Mouse (Mus musculus) neural tube, embryonic 15.5 days (tissue): ENCODE data around the gene Slc48a1. TPM values are rescaled to one million over a fixed set of nuclear protein-coding genes. Genes with fewer than 3 reads are reported as not detected.
A peak's percentile ranks its signal among the peaks of the same experiment; 100 is the strongest.

ENCODE experiments used
- ATAC-seq: fragments of 200-750 bp; cut with Nextera tagmentation; 2 replicates; pipeline ENCODE4 v1.8.0; 2017; ENCODE audit warnings: mild to moderate bottlenecking, moderate TSS enrichment, moderate library complexity; ENCODE audit not compliant: low FRiP score
- H3K27ac ChIP-seq: fragments of 300-500 bp; sonication (generic); replicated peaks from 2 replicates; pipeline ENCODE4 v1.5.1; 2015; ENCODE audit warnings: mild to moderate bottlenecking, inconsistent platforms
- H3K27me3 ChIP-seq: fragments of 300-500 bp; sonication (generic); replicated peaks from 2 replicates; pipeline ENCODE4 v1.6.1; 2015; ENCODE audit warnings: inconsistent platforms
- H3K36me3 ChIP-seq: fragments of 300-500 bp; sonication (generic); 2 replicates; pipeline ENCODE4 v1.6.1; 2015; ENCODE audit warnings: inconsistent platforms
- H3K4me1 ChIP-seq: fragments of 300-500 bp; sonication (generic); 2 replicates; pipeline ENCODE4 v1.6.1; 2015; ENCODE audit warnings: inconsistent platforms
- H3K4me2 ChIP-seq: fragments of 300-500 bp; sonication (generic); 2 replicates; pipeline ENCODE4 v1.6.1; 2015; ENCODE audit warnings: inconsistent platforms, mild to moderate bottlenecking, moderate library complexity
- H3K4me3 ChIP-seq: fragments of 300-500 bp; sonication (generic); replicated peaks from 2 replicates; pipeline ENCODE4 v1.5.1; 2015; ENCODE audit warnings: mild to moderate bottlenecking, inconsistent platforms
- H3K9ac ChIP-seq: fragments of 300-500 bp; sonication (generic); replicated peaks from 2 replicates; pipeline ENCODE4 v1.6.1; 2015; ENCODE audit warnings: mild to moderate bottlenecking, inconsistent platforms
- H3K9me3 ChIP-seq: fragments of 300-500 bp; sonication (generic); replicated peaks from 2 replicates; pipeline ENCODE4 v1.6.1; 2016; ENCODE audit warnings: inconsistent platforms
- WGBS: fragments of 180-500 bp; shearing (Covaris S2); methylation state at CpG from one replicate; pipeline ENCODE4 v1.1.7; 2015; ENCODE audit warnings: mixed read lengths; 5-methylcytosine and 5-hydroxymethylcytosine counted together
- polyA plus RNA-seq: library from polyadenylated mRNA; unstranded; fragments of >200 nt; fragmentation: Nextera tagmentation; extraction: Ambion mirVana; gene quantifications from 2 replicates; pipeline ENCODE4 v1.2.1, GENCODE M21; 2015

Gene Slc48a1
- polyA plus RNA-seq, 1 experiment from 2014 or later: 101 TPM

DNA sequence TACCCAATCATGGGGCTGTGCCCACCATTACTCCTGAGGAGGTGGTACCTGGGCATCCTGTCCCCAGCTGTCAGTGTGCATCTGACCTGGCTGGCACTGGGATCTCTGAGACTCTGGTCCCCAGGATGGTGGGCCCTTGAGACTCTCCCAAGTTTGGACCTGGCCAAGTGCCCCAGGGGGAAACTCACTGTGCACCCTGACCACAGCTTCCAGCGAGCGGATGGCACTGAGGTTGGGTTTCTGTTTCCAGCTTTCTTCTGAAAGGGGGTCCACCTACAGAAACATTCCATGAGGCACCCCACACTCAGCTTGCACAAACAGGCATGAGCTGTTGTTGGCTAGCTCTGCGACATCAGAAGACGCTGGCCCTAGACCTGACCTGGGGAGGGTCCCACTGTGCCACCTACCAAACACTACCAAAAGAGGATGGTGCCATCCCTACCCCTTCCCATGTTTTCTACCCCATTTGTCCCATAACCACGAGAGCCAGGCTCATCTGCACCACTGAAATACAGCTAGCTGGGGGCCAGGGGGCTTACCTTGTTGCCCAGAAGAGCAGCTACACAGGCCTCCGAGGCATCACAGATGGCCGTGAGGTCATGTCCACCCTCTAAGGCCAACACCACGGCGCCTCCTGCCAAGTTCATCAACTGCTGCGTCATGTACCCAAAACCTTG lies 17.4 kb downstream of the Slc48a1 start:
- H3K4me1 ChIP-seq: peaks cover 16% of the 10 kb centered on the region
- no peak overlapping the region for H3K4me3 ChIP-seq
- H3K4me2 ChIP-seq: no peak overlapping the region
- no peaks in the 10 kb centered on the region for H3K9me3 ChIP-seq
- H3K9ac ChIP-seq: no peak overlapping the region
- no peak overlapping the region for H3K27ac ChIP-seq
- peaks cover 75% of the 10 kb centered on the region for H3K36me3 ChIP-seq
- H3K27me3 ChIP-seq: no peaks in the 10 kb centered on the region
- WGBS: 96% methylated on average over 10 of the region's 10 CpGs
- ATAC-seq: no peak

DNA sequence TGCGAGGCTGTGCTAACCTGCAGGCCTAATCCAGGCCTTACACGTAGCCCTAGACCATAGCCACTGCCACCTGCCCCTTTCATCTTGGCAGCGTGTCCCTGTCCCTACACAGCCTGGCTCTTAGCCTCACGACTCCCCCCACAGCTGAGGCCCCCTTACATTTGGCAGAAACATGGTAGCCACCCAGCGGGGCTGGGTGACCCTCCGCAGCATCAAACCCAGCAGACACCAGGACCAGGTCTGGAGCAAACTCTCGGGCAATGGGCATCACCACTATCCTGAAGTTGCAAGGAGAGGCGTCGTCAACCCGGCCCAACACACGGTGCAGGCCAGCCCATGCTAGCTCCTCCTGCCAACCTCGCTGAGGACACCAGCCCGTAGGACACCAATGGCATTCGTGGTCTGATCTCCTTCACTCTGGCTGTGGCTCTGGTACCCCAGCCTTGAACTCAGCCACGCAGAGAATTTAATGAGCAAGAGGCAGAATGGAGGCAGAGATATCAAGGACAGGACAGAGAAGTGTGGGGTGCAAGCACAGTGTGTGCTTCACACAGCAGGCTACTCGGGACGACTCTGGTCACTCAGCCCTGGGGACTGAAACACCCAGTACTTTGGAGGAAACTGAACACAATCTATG lies 18.5 kb downstream of the Slc48a1 start:
- 94% methylated on average over 17 of the region's 17 CpGs for WGBS

DNA sequence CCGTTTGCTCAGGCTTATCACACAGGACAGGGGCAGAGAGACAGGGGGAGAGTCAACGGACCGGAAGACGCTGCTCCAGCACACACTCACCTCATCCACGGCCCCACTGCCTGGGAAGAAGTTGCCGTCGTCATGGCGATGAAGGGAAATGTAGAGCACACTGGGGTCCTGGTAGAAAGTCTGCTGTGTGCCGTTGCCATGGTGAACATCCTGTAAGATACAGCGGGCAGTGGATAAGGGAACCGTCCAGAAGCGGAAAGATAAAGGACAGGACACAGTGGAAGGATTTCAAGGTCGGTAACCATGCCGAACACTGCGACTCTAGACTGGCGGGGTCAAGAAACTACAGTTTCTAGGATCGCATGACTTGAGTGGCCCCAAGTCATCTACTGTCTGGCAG lies 19.8 kb downstream of the Slc48a1 start:
- Histone ChIP-seq H3K9ac (no peak overlapping the region), H3K27me3 (no peaks in the 10 kb centered on the region), H3K27ac (peak overlapping the region; percentile 46), H3K9me3 (no peaks in the 10 kb centered on the region), H3K4me3 (no peak overlapping the region), H3K4me1 (peaks cover 29% of the 10 kb centered on the region), H3K36me3 (peaks cover 61% of the 10 kb centered on the region), H3K4me2 (peak overlapping the region; percentile 9)
- peak; percentile 48; the same call in 1 of the 2 replicates for ATAC-seq
- 18% methylated on average over 17 of the region's 17 CpGs for WGBS

More for the DNA sequence above, 18.5 kb downstream of the Slc48a1 start:
- Histone ChIP-seq H3K27ac (no peak overlapping the region), H3K9me3 (no peaks in the 10 kb centered on the region), H3K4me1 (peaks cover 17% of the 10 kb centered on the region), H3K36me3 (peaks cover 69% of the 10 kb centered on the region), H3K4me2 (no peak overlapping the region), H3K4me3 (no peak overlapping the region), H3K27me3 (no peaks in the 10 kb centered on the region), H3K9ac (no peak overlapping the region)
- ATAC-seq: no peak

DNA sequence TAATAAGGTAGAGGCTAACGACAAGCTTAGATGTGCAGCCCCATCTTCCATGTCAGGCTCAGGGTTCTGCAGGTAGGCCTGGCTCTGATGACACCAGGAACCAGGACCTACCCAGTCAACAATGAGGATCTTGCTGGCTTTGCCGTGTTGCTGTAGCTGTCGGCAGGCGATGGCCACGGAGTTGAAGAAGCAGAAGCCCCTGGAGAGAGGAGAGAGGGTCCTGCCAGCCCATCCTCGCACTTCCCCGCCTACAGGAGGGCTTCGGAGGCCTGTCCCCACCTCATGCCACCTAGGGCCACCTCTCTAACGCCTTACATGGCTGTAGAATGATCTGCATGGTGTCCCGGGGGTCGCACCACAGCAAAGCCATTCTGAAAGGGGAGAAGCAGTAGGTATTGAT lies 21.1 kb downstream of the Slc48a1 start:
- Histone ChIP-seq H3K27me3 (no peaks in the 10 kb centered on the region), H3K4me3 (no peak overlapping the region), H3K4me2 (no peak overlapping the region), H3K9me3 (no peaks in the 10 kb centered on the region), H3K36me3 (peaks cover 48% of the 10 kb centered on the region), H3K9ac (no peak overlapping the region), H3K4me1 (peaks cover 29% of the 10 kb centered on the region), H3K27ac (no peak overlapping the region)
- 93% methylated on average over 11 of the region's 11 CpGs for WGBS
- no peak for ATAC-seq

DNA sequence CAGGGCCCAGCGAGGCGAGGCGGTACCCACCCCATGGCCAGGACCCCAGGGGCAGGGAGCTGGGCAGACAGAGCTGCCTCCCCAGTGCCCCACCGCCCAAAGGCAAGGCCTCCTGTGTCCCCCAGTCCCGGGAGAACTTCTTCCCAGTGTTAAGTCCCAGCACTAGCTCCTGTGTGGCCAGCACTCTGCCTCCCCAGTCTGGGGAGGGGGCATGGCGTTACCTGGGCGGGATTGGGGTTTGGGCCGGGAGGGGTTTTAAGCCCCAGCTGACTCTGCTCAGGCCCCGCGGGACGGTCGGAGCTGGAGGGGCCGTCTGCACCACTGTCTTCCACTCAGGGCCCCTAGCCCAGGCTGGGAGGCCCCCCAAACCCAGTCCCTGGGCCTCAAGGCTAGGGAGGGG lies 22.5 kb downstream of the Slc48a1 start:
- H3K4me2 ChIP-seq: no peak overlapping the region
- no peak overlapping the region for H3K9ac ChIP-seq
- ATAC-seq: no peak
- no peaks in the 10 kb centered on the region for H3K27me3 ChIP-seq
- no peaks in the 10 kb centered on the region for H3K9me3 ChIP-seq
- H3K27ac ChIP-seq: no peak overlapping the region
- 91% methylated on average over 13 of the region's 13 CpGs for WGBS
- peaks cover 41% of the 10 kb centered on the region for H3K36me3 ChIP-seq
- no peak overlapping the region for H3K4me3 ChIP-seq
- H3K4me1 ChIP-seq: peaks cover 29% of the 10 kb centered on the region

DNA sequence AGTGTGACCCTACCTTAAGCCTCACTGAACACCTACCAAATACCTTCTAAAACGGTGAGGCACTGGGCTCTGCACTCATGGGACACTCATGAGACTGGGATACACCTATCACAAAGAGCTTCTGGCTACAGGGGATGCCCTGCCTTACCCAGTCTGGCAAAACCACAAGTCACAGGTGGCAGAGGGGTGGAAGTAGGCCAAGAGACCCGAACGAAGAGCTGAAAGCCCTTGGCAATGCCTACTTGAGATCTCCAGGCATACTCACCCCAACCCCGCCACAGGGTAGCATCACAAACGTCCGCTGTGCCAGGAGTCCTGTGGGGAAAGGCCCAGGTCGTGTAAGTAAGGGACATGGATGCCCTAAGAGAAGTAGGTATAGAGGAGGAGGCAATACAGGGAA lies 23.5 kb downstream of the Slc48a1 start:
- Histone ChIP-seq H3K4me2 (peak overlapping the region; percentile 46), H3K9me3 (no peaks in the 10 kb centered on the region), H3K4me3 (no peak overlapping the region), H3K9ac (no peak overlapping the region), H3K4me1 (peaks cover 29% of the 10 kb centered on the region), H3K27me3 (no peaks in the 10 kb centered on the region), H3K36me3 (peaks cover 40% of the 10 kb centered on the region), H3K27ac (no peak overlapping the region)
- no peak for ATAC-seq
- 85% methylated on average over 7 of the region's 7 CpGs for WGBS

DNA sequence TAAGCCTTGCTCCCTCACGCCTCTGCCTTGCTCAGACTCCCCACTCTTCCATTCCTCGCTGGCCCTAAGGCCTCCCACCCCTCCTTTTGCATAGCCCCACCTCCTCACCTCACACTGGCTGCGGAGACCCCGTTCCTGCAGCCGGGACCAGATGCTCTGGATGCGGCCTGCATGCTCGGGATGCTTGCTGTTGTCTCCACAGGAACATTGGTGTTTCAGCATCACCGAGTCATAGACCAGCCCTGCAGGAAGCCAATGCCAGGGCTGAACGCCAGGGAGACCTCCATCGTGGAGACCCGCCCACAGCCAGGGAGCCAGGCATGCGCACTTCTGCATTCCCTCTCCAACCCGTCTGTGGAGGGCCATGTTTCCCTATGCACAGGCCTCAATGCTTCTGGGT lies 24.3 kb downstream of the Slc48a1 start:
- WGBS: 14% methylated on average over 13 of the region's 13 CpGs
- ATAC-seq: peak; percentile 71
- H3K27ac ChIP-seq: peak overlapping the region; percentile 65; the same call in 1 of the 2 replicates
- H3K36me3 ChIP-seq: peaks cover 40% of the 10 kb centered on the region
- no peaks in the 10 kb centered on the region for H3K9me3 ChIP-seq
- H3K9ac ChIP-seq: 0 out of 2 replicates have a peak overlapping the region, but pooled peaks have one; percentile 7
- H3K4me3 ChIP-seq: peak overlapping the region; percentile 22; the same call in 1 of the 2 replicates
- no peaks in the 10 kb centered on the region for H3K27me3 ChIP-seq
- peak overlapping the region; percentile 46 for H3K4me2 ChIP-seq
- H3K4me1 ChIP-seq: peaks cover 29% of the 10 kb centered on the region

DNA sequence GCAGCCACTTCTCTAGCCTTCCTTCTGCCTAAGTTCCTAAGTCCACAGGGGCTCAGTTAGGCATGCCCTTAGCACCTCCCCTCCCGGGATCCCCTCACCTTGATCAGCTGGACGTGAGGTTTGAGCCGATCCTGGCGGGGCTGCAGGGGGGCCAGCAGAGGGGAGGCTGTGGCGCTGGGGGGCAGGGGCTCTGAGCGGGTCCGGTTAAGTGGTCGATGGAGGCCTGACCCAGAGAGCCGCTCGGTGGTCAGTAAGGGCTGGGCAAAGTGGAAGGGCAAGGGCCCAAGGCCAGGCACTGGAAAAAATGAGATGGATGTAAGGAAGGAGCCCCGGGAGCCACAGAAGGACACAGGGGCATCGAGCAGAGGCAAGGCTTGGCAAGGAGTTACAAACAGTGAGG lies 29.5 kb downstream of the Slc48a1 start:
- WGBS: 77% methylated on average over 12 of the region's 12 CpGs
- no peak overlapping the region for H3K4me2 ChIP-seq
- no peaks in the 10 kb centered on the region for H3K9me3 ChIP-seq
- no peaks in the 10 kb centered on the region for H3K27me3 ChIP-seq
- H3K27ac ChIP-seq: no peak overlapping the region
- ATAC-seq: no peak
- no peak overlapping the region for H3K9ac ChIP-seq
- peaks cover 46% of the 10 kb centered on the region for H3K36me3 ChIP-seq
- H3K4me3 ChIP-seq: no peak overlapping the region
- H3K4me1 ChIP-seq: peaks cover 25% of the 10 kb centered on the region

DNA sequence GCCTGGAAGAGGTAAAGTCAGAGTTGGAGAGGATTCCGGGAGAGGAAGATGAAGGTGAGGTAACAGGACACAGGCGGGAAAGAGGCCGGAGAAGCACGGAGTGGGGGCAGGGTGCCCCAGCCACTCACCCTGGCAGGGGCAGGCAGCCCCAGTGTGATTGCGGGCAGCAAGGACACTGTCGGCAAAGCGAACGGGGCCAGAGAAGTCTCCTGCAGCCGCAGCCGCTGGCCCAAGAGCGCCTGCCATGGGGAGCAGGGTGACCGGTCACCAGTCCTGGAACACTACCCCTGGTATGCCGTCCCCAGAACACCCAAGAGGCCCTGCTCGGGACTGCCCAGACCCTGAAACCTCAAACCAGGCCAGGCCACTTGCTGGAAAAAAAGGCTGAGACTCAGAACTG lies 30.2 kb downstream of the Slc48a1 start:
- H3K4me2 ChIP-seq: no peak overlapping the region
- H3K9me3 ChIP-seq: no peaks in the 10 kb centered on the region
- H3K27me3 ChIP-seq: no peaks in the 10 kb centered on the region
- H3K9ac ChIP-seq: no peak overlapping the region
- WGBS: 91% methylated on average over 14 of the region's 14 CpGs
- no peak overlapping the region for H3K27ac ChIP-seq
- H3K36me3 ChIP-seq: peaks cover 46% of the 10 kb centered on the region
- peaks cover 31% of the 10 kb centered on the region for H3K4me1 ChIP-seq
- H3K4me3 ChIP-seq: no peak overlapping the region
- ATAC-seq: no peak

DNA sequence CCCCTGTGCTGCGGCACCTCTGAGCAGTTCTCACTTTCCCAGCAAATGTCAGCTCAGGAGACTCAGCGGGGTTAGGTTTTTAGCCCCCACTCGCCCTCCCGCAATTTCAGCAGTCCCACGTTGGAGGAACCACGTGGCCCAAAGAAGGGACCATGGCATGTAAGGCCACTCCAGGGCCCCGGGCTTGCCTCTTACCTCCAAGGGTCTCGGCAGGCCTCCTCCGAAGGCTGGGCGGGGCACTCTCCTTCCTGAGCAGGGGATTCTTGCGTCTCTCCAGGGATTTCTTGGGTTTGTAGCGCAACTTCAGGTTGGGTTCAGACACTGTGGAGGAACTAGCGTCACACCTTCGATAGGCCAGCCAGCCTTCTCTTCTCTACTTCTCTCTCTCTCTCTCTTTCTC lies 30.9 kb downstream of the Slc48a1 start:
- H3K27ac ChIP-seq: no peak overlapping the region
- H3K27me3 ChIP-seq: no peaks in the 10 kb centered on the region
- peaks cover 37% of the 10 kb centered on the region for H3K4me1 ChIP-seq
- H3K36me3 ChIP-seq: peaks cover 46% of the 10 kb centered on the region
- H3K9me3 ChIP-seq: no peaks in the 10 kb centered on the region
- no peak overlapping the region for H3K9ac ChIP-seq
- WGBS: 84% methylated on average over 14 of the region's 14 CpGs
- H3K4me3 ChIP-seq: no peak overlapping the region
- no peak overlapping the region for H3K4me2 ChIP-seq
- ATAC-seq: no peak

DNA sequence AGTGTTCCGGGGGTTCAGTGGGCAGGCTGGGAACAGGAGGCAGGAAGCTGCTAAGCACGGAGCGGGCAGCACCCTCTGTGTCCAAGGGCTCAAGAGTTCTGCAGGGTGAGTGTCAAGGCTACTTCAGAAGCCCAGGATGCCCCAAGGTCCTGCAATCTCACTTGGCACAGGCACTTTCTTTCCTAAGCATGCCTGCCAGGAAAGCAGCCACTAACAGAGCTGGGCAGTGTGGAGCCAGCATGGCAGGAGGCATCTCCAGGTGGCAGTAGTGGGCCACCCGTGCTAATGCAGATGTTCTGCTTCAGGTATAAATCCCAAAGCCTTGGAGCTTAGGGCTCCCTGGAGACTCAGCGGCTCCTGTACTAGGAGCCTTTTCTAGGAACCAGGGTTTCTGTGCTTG lies 31.6 kb downstream of the Slc48a1 start:
- Histone ChIP-seq H3K27ac (no peak overlapping the region), H3K4me2 (no peak overlapping the region), H3K4me3 (no peak overlapping the region), H3K36me3 (peaks cover 42% of the 10 kb centered on the region), H3K9me3 (no peaks in the 10 kb centered on the region), H3K4me1 (peaks cover 44% of the 10 kb centered on the region), H3K27me3 (no peaks in the 10 kb centered on the region), H3K9ac (no peak overlapping the region)
- 87% methylated on average over 5 of the region's 5 CpGs for WGBS
- no peak for ATAC-seq

DNA sequence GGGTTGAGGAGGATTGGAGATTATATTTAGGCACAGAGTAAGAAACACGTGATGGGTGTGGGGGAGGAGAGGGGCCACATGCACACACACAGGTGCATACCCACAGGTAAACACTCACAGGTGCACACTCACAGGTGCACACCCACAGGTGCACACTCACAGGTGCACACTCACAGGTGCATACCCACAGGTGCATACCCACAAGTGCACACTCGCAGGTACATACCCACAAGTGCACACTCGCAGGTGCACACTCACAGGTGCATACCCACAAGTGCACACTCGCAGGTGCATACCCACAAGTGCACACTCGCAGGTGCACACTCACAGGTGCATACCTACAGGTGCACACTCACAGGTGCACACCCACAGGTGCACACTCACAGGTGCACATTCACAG lies 32.1 kb downstream of the Slc48a1 start:
- ATAC-seq: no peak
- H3K9ac ChIP-seq: no peak overlapping the region
- H3K4me3 ChIP-seq: no peak overlapping the region
- WGBS: 93% methylated on average over 5 of the region's 5 CpGs
- no peaks in the 10 kb centered on the region for H3K9me3 ChIP-seq
- H3K4me1 ChIP-seq: peaks cover 48% of the 10 kb centered on the region
- peaks cover 39% of the 10 kb centered on the region for H3K36me3 ChIP-seq
- H3K27ac ChIP-seq: no peak overlapping the region
- H3K27me3 ChIP-seq: no peaks in the 10 kb centered on the region
- no peak overlapping the region for H3K4me2 ChIP-seq
